Mouse (Mus musculus) limb, embryonic 11.5 days (tissue): ENCODE data around the gene Rel. TPM values are rescaled to one million over a fixed set of nuclear protein-coding genes. Genes with fewer than 3 reads are reported as not detected.

Experiments used
- ATAC-seq: fragments of 200-750 bp; cut with Nextera tagmentation; 2 replicates; pipeline ENCODE4 v1.8.0; 2017; ENCODE audit warnings: low read depth; ENCODE audit not compliant: insufficient number of reproducible peaks, low FRiP score, low TSS enrichment
- DNase-seq: peaks from one replicate; pipeline ENCODE4 v3.0.0-alpha.2; 2015; ENCODE audit warnings: low spot score
- H3K27ac ChIP-seq: fragments of 300-500 bp; sonication (generic); replicated peaks from 2 replicates; pipeline ENCODE4 v1.5.1; 2014; ENCODE audit warnings: low read depth, mild to moderate bottlenecking, low read length
- H3K27me3 ChIP-seq: fragments of 300-500 bp; sonication (generic); 2 replicates; pipeline ENCODE4 v1.6.1; 2014; ENCODE audit warnings: mild to moderate bottlenecking, low read length, mixed read lengths; ENCODE audit not compliant: control insufficient read depth, insufficient read depth
- H3K36me3 ChIP-seq: fragments of 300-500 bp; sonication (generic); 2 replicates; pipeline ENCODE4 v1.6.1; 2014; ENCODE audit warnings: mild to moderate bottlenecking, low read length, moderate library complexity, mixed read lengths; ENCODE audit not compliant: control insufficient read depth, insufficient read depth
- H3K4me1 ChIP-seq: fragments of 300-500 bp; sonication (generic); 2 replicates; pipeline ENCODE4 v1.6.1; 2014; ENCODE audit warnings: low read length, mixed read lengths; ENCODE audit not compliant: control insufficient read depth, insufficient read depth
- H3K4me2 ChIP-seq: fragments of 300-500 bp; sonication (generic); 2 replicates; pipeline ENCODE4 v1.6.1; 2014; ENCODE audit warnings: low read depth, mild to moderate bottlenecking, moderate library complexity; ENCODE audit not compliant: severe bottlenecking
- H3K4me3 ChIP-seq: fragments of 300-500 bp; sonication (generic); 2 replicates; pipeline ENCODE4 v1.5.1; 2014; ENCODE audit warnings: low read depth, low read length
- H3K9ac ChIP-seq: fragments of 300-500 bp; sonication (generic); 2 replicates; pipeline ENCODE4 v1.6.1; 2014; ENCODE audit warnings: mild to moderate bottlenecking, low read length
- H3K9me3 ChIP-seq: fragments of 300-500 bp; sonication (generic); 2 replicates; pipeline ENCODE4 v1.6.1; 2016; ENCODE audit warnings: low read length; ENCODE audit not compliant: control insufficient read depth
- WGBS: fragments of 180-500 bp; shearing (Covaris S2); extraction: QIAGEN DNeasy Blood & Tissue Kit; methylation state at CpG from one replicate; pipeline ENCODE4 v1.1.7; 2014; 5-methylcytosine and 5-hydroxymethylcytosine counted together
- polyA plus RNA-seq: library from polyadenylated mRNA; unstranded; fragments of >200 nt; fragmentation: Nextera tagmentation; extraction: Ambion mirVana; gene quantifications from 2 replicates; pipeline ENCODE4 v1.2.1, GENCODE M21; 2014

Rel gene
- polyA plus RNA-seq, 1 experiment from 2014 or later: 0.93 TPM

DNA sequence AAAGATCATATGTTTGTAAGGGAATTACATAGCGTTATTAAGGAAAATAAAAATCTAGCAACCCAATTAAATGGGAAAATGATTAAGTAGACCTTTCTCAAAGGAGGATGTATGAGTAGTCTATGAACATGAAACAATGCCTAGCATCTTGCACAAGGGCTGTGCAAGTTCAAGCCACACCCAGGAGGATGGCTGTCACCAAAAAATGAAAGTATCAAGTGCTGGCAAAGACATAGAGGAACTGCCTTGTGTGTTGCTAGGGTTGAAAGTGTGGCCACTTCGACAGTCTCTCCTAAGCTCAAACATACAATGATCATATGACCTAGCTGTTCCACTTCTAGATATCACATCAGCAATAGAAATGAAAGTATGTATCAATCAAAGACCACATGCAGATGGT lies 51.9 kb downstream of the Rel start:
- 96% methylated on average over 2 of the region's 2 CpGs for WGBS
- H3K4me1 ChIP-seq: no peaks in the 10 kb centered on the region
- ATAC-seq (no peak), DNase-seq (no peak)
- no peak overlapping the region for H3K4me2 ChIP-seq
- no peak overlapping the region for H3K27ac ChIP-seq
- H3K9me3 ChIP-seq: no peaks in the 10 kb centered on the region
- peaks cover 7% of the 10 kb centered on the region; the same call in 1 of the 2 replicates for H3K36me3 ChIP-seq
- no peak overlapping the region for H3K4me3 ChIP-seq
- H3K9ac ChIP-seq: no peak overlapping the region
- H3K27me3 ChIP-seq: no peaks in the 10 kb centered on the region

DNA sequence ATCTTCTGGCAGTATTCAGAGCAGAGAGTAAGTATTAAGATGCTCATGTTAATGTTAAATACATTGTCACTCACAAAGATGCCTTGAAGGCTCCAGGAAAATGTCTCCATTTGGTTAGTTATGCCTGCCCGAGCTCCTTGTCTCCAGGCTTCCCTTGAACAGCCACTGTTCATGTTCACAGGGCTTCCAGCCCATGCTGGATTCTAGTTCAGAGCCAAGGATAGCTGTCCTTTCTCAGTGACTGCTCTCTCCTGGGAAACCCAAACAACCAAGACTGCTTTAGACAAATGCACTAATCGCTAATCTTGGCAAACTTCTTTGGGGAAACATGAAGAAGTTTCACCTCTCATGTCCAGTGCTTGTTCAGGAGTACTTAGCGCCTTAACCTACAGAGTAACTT lies 58.5 kb downstream of the Rel start:
- 90% methylated on average over 3 of the region's 3 CpGs for WGBS

DNA sequence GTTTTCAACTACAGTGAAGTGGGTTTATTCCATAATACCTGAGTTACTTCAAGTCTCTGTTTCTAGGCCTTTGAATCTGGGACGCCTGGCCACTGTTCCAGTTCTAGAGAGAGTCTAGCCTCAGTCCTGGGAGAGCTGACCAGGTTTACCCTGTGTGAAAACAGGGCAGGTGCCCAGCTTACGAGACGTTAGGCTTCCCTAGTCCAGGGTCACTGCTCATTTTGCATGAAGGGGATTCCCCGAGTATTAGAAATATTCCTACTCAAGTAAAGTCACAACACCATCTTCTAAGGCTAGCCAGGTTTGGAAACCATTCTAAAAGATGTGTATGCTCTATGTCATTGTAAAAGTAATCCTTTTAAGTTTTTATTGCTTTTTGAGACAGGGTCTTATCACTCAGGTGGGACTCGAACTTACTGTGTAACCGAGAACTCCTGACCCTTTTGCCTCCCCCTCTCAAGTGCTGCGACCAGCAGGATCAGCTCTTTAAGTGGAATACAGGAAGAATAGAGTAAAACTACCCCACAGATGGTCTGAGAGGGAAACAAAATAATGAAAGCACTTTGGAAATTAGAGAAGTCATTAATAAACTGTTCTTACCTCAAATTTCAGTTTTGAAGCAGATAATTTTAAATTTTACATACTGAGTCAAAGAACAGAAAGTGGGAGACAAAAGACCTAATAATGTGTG lies 66.0 kb downstream of the Rel start:
- 87% methylated on average over 7 of the region's 7 CpGs for WGBS
- Histone ChIP-seq H3K36me3 (peaks cover 4% of the 10 kb centered on the region), H3K4me1 (no peaks in the 10 kb centered on the region), H3K27me3 (no peaks in the 10 kb centered on the region), H3K9ac (no peak overlapping the region), H3K27ac (no peak overlapping the region), H3K4me2 (no peak overlapping the region), H3K9me3 (no peaks in the 10 kb centered on the region), H3K4me3 (no peak overlapping the region)
- DNase-seq: no peak
- ATAC-seq: no peak

More for the DNA sequence above, 58.5 kb downstream of the Rel start:
- peaks cover 12% of the 10 kb centered on the region for H3K36me3 ChIP-seq
- no peak for DNase-seq
- H3K9me3 ChIP-seq: no peaks in the 10 kb centered on the region
- no peaks in the 10 kb centered on the region for H3K27me3 ChIP-seq
- H3K4me3 ChIP-seq: no peak overlapping the region
- no peak overlapping the region for H3K9ac ChIP-seq
- no peak for ATAC-seq
- H3K4me1 ChIP-seq: no peaks in the 10 kb centered on the region
- no peak overlapping the region for H3K27ac ChIP-seq
- H3K4me2 ChIP-seq: no peak overlapping the region

DNA sequence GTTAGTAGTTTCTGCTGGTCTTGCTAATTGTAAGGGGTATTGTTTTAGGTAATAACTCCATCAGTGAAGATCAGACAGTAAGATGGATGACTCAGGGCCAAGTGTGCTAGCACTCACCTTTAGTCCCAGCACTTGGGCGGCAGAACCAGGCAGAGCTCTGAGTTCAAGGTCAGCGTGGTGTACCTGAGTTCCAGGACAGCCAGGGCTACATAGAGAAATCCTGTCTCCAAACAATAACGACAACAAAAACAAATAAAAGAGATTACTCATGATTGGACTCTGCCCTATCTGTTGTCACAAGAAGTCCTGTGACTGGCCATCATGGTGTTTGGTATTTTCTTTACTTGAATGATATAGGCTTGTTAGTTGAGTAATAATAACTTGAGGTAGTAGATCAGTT lies 68.9 kb downstream of the Rel start:
- Histone ChIP-seq H3K4me2 (no peak overlapping the region), H3K27me3 (no peaks in the 10 kb centered on the region), H3K9ac (no peak overlapping the region), H3K4me3 (no peak overlapping the region), H3K27ac (no peak overlapping the region), H3K36me3 (no peaks in the 10 kb centered on the region), H3K9me3 (no peaks in the 10 kb centered on the region), H3K4me1 (no peaks in the 10 kb centered on the region)
- 89% methylated on average over 3 of the region's 3 CpGs for WGBS
- DNase-seq: no peak
- no peak for ATAC-seq

DNA sequence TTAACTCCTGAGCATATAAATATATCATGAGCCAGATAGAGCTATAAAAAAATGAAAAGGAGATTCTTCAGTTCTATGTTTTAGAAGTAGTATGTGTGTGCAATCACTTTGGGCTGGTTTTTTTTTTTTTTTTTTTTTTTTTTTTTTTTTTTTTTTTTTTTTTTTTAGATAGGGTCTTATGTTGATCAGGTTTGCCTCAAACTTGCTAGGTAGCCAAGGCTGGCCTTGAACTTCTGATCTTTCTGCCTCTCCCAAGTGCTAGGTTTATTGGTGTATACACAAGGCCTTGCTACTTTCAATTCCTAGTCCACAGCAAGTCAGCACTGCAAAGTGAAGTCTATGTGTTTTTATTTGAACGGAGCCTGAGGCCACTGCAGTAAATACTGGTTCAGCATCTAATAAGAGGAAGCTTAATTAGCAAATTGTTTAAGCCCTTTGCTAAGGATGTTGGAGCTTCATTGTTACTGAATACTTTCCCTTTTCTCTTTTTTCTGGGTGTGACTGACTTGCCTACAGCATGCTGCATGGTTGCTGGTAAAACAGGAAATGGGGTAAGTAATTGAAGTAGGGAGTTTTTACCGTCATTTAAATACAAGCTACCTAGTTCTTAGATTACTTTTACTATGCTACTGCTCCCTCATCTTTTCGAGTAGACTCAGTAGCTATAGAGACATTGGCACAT lies 71.2 kb downstream of the Rel start:
- 68% methylated on average over 3 of the region's 3 CpGs for WGBS
- Histone ChIP-seq H3K4me1 (no peaks in the 10 kb centered on the region), H3K4me3 (no peak overlapping the region), H3K9me3 (no peaks in the 10 kb centered on the region), H3K27ac (no peak overlapping the region), H3K4me2 (no peak overlapping the region), H3K36me3 (no peaks in the 10 kb centered on the region), H3K27me3 (no peaks in the 10 kb centered on the region), H3K9ac (no peak overlapping the region)
- ATAC-seq: no peak
- no peak for DNase-seq

DNA sequence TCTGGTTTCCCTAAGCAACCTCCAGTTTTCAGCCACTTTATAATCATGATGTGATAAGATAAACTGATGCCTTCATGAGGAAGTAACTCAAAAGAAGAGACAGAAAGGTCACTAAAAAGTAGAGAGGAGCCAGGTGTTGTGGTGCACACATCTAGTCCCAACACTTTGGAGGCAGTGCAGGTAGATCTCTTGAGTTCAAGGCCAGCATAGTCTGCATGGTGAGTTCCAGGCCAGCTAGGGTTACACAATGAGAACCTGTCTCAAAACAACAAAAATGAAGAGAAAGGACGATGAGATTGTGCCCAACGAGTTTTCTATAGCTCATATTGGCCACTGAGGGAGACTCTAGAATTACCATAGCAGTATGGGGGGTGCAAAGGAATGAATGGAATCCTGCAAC lies 72.2 kb downstream of the Rel start:
- Histone ChIP-seq H3K9ac (no peak overlapping the region), H3K27ac (no peak overlapping the region), H3K27me3 (no peaks in the 10 kb centered on the region), H3K4me1 (no peaks in the 10 kb centered on the region), H3K4me3 (no peak overlapping the region), H3K9me3 (no peaks in the 10 kb centered on the region), H3K4me2 (no peak overlapping the region), H3K36me3 (no peaks in the 10 kb centered on the region)
- 82% methylated on average over 2 of the region's 2 CpGs for WGBS
- ATAC-seq (no peak), DNase-seq (no peak)

DNA sequence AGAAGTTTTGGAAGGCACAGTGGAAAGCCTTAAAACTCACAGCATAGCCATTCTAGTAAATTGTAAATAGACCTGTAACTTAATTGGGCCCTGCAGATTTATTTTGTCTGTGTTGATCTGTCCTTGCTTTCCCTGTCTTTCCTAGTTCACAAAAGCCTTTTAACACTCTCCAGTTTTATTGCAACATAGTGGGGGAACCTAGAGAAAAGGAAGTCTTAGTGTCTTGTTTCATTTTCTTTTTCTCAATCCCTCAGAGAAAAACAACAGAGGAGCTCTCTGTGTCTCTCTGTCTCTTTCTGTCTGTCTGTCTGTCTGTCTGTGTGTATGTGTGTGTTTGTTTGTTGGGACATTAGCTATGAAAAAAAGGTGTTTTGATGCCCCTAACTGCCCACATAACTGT lies 74.9 kb downstream of the Rel start:
- H3K4me3 ChIP-seq: no peak overlapping the region
- H3K9ac ChIP-seq: no peak overlapping the region
- ATAC-seq: no peak
- no peaks in the 10 kb centered on the region for H3K4me1 ChIP-seq
- H3K4me2 ChIP-seq: no peak overlapping the region
- H3K9me3 ChIP-seq: no peaks in the 10 kb centered on the region
- no peak overlapping the region for H3K27ac ChIP-seq
- no peaks in the 10 kb centered on the region for H3K36me3 ChIP-seq
- DNase-seq: no peak
- no peaks in the 10 kb centered on the region for H3K27me3 ChIP-seq

DNA sequence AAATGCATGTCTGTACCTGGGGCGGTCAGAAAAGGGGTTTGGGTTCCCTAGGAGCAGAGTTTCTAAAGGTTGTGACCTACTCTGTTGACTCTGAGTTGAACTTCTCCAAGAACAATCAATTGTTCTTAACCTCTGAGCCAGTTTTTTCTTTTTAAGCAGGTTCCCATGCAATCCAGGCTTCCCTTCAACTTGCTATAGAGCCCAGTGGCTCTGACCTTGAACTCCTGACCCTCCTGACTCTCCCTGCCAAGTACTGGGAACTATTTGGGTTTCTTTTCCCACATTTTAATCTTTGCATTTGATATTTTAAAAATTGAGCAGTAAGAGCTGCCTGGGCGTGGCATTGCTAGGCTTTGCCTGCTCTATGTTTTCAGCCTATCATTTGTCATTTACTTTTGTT lies 77.5 kb downstream of the Rel start:
- no peaks in the 10 kb centered on the region for H3K27me3 ChIP-seq
- H3K9me3 ChIP-seq: no peaks in the 10 kb centered on the region
- no peak for ATAC-seq
- H3K4me1 ChIP-seq: no peaks in the 10 kb centered on the region
- no peak overlapping the region for H3K27ac ChIP-seq
- WGBS: 93% methylated on average over 2 of the region's 2 CpGs
- H3K36me3 ChIP-seq: no peaks in the 10 kb centered on the region
- H3K4me3 ChIP-seq: no peak overlapping the region
- DNase-seq: no peak
- no peak overlapping the region for H3K9ac ChIP-seq
- no peak overlapping the region for H3K4me2 ChIP-seq

DNA sequence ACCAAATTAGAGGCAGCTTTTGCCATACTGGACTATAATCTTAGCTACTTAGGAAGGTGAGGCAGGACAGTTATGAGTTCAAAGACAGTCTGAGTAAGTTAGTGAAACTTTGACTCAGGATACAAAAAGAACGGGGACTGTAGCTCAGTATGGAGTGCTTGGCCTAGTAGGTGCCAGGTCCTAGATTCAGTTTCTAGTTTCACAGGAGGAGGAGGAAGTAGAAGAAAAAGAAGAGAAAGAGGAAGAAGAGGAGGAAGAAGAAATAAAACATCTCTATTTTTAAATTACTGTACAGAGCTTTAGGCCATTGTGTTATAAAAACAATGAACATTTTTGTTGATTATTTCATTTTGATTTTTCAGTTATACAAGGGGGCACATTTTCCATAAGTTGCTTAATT lies 82.7 kb downstream of the Rel start:
- H3K36me3 ChIP-seq: no peaks in the 10 kb centered on the region
- H3K27ac ChIP-seq: no peak overlapping the region
- no peaks in the 10 kb centered on the region for H3K4me1 ChIP-seq
- ATAC-seq: no peak
- whole genome bisulfite sequencing: 87% methylated on average over 1 of the region's 1 CpGs
- no peaks in the 10 kb centered on the region for H3K27me3 ChIP-seq
- DNase-seq: no peak
- no peak overlapping the region for H3K4me2 ChIP-seq
- H3K4me3 ChIP-seq: no peak overlapping the region
- no peak overlapping the region for H3K9ac ChIP-seq
- no peaks in the 10 kb centered on the region for H3K9me3 ChIP-seq
